Mouse (Mus musculus) right cerebral cortex, postnatal 36 days (tissue): ENCODE data around the gene Vmn2r80.
"Not testable (repeated sequence)": the region's sequence is repeated elsewhere in the genome, so short reads cannot be mapped to it uniquely, and the experiment has no call there.

ENCODE experiments used
- DNase-seq, 2 experiments: peaks; one replicate each; pipeline ENCODE4 v3.0.0; 2022; ENCODE audit warnings: low spot score in 2 of 2, mixed read lengths in 1 of 2

The Vmn2r80 gene

GRCm38 (mm10) chr10:79148469-79148868 lies at the start of gene Vmn2r80:
Gene Vmn2r80, plus strand, starts transcription at chr10:79148769.
- DNase-seq: not testable (repeated sequence)

DNA sequence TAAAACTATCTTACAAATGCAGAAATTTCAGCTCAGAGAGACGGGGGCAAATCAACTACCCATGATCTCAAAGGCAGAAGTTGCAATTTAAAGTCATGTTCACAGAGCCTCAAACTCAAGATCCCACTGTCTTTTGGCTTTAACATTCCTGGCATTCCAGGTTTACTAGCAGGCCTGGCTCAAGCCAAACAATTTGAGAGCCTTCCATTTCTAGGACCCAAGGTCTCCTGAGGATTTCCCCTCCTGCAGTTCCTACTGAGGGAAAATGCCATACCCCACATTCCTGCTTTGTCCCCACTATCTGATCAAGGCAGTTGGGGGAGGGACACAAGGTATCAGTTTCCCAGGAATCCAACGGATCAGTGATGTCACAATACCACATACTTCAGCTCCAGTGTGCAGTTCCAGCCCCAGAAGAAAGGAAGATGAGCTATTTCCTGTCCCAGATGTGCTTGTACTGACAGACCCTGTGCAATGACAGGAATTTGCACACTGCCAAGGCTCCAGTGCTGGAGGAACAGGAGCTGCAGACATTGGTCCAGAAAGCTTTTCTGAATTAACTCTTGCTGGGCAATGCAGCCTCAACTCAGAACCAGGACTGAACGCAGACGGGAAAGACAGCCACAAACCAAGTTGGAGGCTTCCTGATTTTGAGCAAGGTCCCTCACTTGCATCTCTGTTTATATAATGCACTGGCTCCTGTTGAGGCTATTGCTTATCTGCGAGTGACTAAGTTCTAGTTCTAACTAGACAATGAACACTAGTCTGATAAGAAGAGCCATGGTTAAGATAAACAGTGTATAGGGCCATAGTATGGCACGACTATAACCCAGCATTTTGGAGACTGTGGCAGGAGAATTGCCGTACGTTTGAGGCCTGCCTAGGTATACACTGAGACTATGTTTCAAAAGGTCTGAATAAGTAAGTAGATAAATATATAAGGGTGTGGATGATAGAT lies 42.0 kb upstream of the Vmn2r80 start:
- no peak for DNase-seq

DNA sequence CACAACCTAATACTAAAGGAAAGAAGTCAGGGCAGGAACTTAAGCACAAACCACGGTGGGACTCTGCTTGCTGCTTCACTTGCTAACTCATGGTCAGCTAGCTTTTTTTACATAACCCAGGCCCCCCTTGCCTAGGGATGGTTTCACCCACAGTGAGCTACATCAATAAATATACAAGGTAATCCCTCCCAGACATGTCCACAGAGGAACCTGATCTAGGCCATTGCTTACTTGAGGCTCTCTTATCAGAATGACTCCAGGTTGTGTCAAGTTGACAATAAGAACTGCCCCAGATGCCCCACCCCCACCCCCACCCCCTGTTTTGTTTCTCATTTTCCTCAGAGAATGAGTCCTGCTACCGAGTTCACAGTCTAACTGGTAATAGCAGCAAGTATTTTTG lies 41.0 kb upstream of the Vmn2r80 start:
- no peak for DNase-seq

GRCm38 (mm10) chr10:79109156-79109555 lies 39.4 kb upstream of the Vmn2r80 start:
- DNase-seq: no peak

GRCm38 (mm10) chr10:79110482-79110881 lies 38.1 kb upstream of the Vmn2r80 start:
- no peak for DNase-seq

DNA sequence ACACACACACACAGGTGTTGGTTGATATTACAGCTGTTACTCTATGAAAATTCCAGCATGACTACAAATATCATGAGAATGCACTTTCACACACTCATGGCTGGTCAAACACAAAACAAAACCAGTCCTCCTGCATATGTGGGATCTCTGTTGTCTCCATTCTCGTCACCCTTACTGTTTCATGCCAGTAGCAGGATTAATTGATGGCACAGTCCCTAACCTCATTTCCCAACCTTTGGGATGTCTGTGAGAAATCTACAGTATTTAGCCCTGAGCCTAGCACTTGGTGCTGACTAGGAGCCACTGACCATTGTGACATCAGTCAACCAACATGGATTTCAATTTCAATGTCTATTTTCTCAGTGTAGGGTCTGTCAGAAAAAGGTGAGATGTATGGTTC lies 33.5 kb upstream of the Vmn2r80 start:
- no peak for DNase-seq

DNA sequence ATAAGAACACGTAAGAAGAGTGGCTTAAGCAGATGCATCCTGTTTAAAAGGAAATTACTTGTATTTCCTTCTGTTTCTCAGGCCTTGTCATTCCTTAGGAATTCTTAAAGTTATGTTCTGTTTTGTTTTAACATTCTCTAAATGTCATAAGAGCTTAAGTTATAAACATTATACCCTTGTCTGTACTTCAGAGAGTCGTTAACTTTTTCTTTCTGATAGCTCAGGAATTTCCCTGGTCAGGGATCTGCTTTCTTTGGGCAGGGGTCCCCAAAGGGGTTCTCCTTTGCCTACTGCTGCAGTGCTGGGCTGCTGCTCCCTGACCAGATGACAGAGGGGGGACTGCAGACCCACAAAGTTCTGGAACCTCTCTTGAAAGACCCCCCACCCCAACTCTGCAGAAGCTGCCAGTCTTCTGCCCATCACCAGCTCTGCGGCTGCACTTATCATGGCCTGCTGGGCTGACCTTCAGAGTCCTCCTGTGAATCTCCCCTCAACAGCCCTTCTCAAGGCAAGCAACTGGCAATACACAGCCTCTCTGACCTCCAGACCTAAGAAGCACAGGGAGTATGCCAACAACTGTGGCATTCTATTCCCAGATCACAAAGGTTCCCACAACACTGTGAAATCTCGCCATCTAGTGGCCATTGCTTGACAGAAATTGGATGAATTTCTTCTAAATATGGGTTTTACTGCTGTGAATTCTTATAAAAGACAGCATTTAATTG lies 32.3 kb upstream of the Vmn2r80 start:
- DNase-seq: no peak

DNA sequence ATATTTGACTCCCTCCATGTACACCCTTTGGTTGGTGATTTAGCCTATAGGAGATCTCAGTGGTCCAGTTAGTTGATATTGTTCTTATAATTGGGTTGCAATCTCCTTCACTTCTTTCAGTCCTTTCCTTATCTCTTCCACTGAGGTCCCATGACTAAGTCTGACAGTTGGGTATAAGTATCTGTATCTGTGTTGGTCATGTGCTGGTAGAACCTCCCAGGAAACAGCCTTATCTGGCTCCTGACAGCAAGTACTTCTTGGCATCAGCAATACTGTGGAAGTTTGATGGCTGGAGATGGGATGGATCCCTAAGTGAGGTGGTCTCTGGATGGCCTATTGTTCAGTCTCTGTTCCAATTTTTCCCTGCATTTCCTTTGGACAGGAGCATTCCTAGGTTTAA lies 3.0 kb downstream of the Vmn2r80 start:
- no peak for DNase-seq

GRCm38 (mm10) chr10:79199973-79200372 lies 51.4 kb downstream of the Vmn2r80 start:
- DNase-seq: not testable (repeated sequence)

- no peak for DNase-seq
Measured at GRCm38 (mm10) chr10:79220432-79220831, 71.9 kb downstream of the Vmn2r80 start.

GRCm38 (mm10) chr10:79221606-79222005 lies 73.0 kb downstream of the Vmn2r80 start:
- no peak for DNase-seq

DNA sequence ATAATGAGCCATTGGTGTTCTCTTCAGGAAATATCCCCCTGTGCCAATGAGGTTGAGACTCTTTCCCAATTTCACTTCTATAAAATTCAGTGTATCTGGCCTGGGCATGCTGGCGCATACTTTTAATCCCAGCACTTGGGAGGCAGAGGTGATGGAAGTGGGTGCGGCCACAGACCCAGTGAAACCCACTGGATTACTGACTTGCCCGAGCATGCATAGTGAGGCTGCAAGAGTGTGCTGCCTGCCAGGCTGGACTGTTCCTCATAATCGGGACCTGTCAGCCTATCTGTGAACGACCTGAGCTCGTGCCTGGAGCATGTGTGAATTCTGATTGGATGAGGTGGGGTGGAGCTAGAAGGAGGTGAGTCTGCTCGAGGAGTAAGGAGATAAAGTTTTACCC lies 73.6 kb downstream of the Vmn2r80 start:
- DNase-seq: no peak
